Mouse (Mus musculus) skeletal muscle tissue, adult 2 months (tissue): ENCODE data around the gene Atad3a.
"Not testable (repeated sequence)": the region's sequence is repeated elsewhere in the genome, so short reads cannot be mapped to it uniquely, and the experiment has no call there.

Experiments
- DNase-seq: peaks from one replicate; pipeline ENCODE4 v3.0.0-alpha.2; 2012; ENCODE audit warnings: low read depth, low spot score

The Atad3a gene

GRCm38 (mm10) chr4:155774971-155775740, 14.3 kb upstream of the Atad3a start:
- DNase-seq = peak; percentile 67

- DNase-seq = peak; percentile 83
These were observed 13.4 kb upstream of the Atad3a start, which contains the start of gene Vwa1 for GRCm38 (mm10) chr4:155774280-155774754. Gene Vwa1, minus strand, starts transcription at chr4:155774698.

DNA sequence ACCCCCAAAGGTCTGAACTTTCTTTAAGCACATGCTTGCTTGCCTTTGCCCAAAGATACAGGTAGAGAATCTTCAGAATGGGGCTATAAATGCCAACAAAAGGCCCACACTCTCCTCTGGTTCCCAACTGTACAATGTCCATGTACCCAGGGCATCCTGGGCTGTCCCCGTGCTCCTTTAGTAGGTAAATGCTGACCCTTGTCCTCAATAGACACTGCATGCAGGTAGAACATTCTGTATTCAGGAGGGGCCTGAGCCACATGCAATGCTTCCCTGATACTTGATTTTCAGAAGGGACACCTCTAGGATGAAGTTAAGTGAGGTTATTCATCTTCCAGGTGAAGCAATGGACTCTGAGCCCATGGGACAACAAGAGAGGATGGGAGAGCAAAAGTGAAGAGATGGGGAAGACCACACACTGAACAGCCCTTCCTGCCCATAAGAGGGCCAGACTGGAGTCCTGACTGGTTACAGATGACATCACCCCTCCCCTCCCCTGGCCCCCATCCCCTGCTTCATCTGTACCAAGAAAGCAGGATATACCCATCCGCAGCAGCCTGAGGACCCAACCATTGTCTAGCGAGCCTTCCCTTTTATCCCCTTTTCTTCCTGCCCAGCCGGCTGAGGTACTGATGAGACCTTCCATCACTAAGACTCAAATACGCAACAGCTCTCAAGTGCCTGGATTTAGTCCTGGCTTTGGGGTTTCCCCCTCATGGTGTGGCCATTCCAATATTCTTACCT, 12.6 kb upstream of the Atad3a start:
- DNase-seq = no peak

- no peak for DNase-seq
These were observed 11.9 kb upstream of the Atad3a start for GRCm38 (mm10) chr4:155772786-155773185.

GRCm38 (mm10) chr4:155771706-155772105, 10.8 kb upstream of the Atad3a start:
- DNase-seq = no peak

DNA sequence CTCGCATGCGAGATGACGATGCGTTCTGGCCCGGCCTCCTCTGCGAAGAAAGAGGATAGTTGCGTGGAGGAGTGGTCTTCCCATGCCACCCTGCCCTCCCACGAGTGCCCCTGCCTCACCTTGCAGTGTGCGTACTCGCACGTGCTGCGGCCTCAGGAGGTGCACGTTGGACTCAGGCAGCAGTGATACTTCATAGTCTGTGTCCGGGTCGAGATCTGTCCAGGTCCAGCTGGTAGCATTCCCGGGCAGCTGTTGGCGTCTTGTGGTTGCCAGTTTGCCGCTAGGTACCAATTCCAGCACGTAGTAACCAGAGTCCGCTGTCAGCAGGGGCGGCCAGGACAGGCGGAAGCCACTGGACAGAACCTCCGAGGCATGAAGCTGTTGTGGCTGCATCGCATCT, 9.7 kb upstream of the Atad3a start:
- peak; percentile 91 for DNase-seq

- DNase-seq = peak; percentile 90
These were observed 9.1 kb upstream of the Atad3a start for GRCm38 (mm10) chr4:155769880-155770512.

DNA sequence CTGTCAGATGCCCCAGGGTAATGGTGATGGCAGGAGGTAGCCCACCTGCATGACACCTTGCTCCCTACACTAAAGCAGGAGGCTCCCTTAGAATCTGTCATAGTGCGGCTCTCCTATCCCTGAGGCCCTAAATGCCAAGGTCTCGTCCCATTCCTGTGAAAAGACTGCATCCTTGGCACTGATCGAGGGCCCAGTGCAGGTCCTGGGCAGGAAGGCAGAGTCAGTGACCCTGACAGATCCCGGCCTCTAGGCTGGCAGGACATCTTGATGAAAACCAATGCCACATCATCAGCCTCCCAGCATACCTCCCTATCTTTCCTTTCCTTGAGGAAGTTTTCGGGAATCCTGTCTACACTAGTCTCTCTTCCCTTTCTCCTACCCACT, 8.6 kb upstream of the Atad3a start:
- no peak for DNase-seq

DNA sequence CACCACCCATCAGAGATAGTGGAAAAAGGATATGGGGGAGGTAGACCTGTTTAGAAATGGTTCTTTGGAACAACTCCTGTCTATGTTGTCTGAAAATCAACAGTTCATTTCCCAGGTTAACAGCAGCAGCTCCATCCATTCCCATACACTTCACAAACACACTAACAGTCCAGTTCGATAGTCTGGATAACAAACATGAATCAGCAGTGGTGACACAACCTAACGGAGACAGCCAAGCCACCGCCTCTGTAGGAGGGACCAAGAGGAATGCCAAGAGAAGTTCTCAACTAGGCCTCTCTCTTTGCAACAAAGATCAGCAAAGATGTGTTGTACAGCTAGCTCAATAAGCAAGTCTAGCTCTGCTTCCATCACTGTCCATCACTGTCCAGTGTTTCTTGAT, 1.5 kb upstream of the Atad3a start:
- no peak for DNase-seq

GRCm38 (mm10) chr4:155761356-155762099, 635 bp upstream of the Atad3a start:
- no peak for DNase-seq

DNA sequence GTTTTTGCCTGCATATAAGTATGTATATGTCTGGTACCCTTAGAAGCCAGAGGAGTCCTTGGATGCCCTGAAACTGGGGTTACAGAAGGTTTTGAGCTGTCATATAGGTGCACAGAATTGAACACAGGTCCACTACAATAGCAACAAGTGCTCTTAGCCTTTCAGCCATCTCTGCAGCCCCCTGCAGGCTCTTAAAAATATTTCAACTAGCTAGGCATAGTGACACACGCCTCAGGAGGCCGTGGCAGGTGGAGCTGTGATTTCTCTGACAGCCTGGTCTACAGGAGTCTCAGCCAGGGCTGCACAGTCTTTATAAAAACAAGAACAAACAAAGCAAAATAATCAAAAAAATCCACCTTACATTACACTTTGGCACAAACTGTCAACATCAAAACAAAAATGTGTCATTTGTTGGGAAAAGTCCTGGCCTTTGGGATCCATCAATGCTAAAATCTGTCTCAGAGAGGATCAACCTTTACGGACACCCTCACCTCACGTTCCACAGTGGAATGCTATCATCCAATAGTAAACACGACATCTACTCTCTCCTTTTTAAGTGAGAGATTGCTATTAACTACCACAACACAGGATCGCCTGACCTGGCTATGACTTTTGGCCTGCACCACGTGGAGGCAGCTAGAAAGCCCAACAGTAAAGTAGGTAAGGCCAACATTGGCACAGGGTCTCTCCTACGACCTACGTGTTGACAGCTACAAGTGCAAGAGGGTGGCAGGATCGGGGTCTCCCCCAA, 856 bp downstream of the Atad3a start:
- no peak for DNase-seq

DNA sequence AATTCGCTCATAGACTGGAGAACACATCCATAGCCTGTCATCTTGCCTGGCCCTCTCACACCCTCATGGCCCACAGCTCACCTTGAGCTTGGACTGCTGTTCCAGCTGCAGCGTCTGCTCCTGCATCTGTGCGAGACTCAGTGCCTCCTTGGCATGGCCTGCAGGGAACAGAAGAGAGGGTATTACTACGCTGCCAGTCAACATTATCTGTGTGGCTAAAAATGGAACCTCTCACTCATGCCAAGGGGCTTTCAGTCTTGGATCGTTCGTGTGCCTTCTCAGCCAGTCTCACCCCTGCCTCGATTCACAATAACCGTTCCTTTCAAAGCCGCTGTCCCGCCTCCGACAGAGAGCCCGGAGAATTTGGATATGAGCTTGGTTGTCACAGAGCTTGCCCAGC, 3.9 kb downstream of the Atad3a start:
- DNase-seq = no peak

DNA sequence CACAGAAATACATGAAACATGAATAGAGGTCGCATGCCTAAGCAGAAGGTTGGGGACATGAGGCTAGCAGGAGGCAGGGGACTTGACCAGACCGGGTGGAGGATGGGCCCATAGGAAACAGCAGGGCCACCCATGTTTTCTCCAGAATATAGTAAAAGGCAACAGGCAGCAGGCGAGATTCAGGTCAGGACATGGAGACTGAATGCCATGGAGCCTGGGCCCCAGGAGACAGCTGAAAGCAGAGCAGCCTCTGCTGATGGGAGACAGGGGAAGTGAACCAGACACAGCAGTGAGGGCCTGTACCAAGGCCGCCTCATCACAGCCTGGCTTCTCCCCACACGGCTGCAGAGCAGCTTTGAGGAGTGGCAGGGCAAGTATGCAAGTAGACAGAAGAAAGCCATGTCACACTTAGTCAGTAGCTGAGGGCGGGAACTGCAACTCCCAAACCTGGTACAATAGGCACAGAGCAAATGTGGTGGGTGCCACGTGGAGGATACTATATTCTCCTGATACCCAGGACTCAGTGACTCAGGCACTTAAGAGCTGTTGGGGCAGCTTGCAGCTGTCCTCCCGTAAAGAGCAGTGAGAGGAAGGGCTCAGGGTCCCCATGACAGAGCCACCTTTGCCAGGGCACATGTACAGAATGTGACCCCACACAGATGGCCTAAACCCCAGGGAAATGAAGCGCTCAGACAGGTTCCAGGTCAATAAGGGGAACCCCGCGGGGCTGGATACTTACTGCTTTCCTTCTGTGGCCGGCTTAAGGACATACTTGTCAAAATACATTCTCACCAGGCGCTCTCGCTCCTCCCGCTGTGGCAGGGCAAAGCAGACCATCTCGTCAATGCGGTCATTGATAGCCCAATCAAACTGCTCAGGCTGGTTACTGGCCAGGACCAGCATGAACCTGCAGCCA, 14.1 kb downstream of the Atad3a start:
- no peak for DNase-seq

- DNase-seq = no peak
These were observed 14.8 kb downstream of the Atad3a start for GRCm38 (mm10) chr4:155746036-155746548.

DNA sequence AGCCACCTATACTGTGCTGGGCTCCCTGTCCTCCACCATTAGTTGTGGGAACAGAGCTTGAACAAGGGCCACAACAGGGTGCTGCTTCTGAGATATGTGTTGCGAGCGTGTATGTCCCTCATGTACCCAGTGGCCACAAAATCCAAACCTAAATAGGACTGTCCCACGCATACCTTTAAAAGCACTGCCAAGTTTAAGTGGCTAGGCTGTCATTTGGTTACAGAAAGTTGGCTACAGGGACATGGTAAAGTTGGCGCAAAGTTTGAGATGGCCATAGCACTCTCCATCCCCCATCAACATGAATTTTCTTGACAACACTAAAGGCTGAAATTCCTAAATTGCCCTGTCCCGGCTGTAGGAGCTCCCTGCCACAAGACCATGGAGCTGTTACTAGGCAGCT, 15.8 kb downstream of the Atad3a start:
- no peak for DNase-seq

DNA sequence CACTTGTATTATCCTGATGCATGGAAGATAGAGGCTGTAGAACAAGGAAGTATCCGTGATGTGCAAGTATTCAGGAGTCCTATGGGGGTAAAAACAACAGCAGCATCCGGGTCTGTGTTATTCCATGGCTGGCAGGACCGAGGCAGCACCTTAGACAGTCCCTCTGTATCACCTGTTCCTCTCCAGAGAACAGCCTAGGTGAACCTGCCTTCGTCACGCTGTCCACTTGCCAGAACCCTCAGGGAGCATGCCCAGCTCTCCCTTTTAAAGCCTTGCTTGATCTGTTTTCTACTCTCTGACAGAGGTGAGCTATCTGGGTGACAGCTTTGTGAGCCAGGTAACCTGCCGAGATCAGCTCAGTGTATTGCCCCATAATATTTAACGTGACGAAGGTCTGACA, 16.4 kb downstream of the Atad3a start:
- DNase-seq = no peak

DNA sequence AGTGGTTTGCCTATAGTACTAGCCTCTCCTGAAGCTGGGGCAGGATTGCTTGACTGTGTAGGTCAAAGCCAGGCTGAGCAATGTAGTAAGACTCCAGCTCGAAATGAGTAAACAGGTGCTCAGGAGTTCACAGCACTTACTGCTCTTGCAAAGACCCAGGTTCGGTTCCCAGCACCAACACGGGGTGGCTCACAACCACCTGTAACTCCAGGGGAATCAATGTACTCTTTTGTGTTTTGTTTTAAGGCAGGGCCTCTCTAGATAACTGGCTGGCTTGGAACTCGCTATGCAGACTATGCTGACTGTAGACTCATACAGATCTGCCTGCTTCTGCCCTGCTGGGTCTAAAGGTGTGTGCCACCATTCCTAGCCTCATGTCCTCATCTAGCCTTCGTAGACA, 18.2 kb downstream of the Atad3a start:
- no peak for DNase-seq

DNA sequence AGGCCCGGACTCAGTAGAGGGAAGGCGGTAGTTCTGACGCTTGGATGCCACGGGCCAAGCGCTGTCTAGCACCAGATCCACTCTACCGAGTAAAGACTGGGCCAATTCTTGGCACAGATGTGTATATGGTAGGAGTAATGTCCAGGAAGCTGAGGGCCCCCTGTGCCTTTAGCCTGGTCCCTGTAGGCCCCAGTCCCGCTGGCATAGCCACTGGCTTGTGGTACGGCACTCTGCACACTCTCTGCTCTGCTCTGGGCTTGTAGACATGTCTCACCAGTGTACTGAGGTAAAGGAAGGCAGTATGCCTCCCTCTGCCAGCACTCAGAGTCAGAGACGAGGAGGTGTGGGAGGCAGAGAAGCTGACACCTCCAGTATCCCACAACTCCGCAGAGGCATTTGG, 20.2 kb downstream of the Atad3a start:
- DNase-seq = not testable (repeated sequence)

- no peak for DNase-seq
These were observed 20.9 kb downstream of the Atad3a start for GRCm38 (mm10) chr4:155739741-155740636.
